Mouse (Mus musculus) layer of hippocampus, adult 9-10 months (tissue): ENCODE measurements around the gene Ctsd.
A peak's percentile ranks its signal among the peaks of the same experiment; 100 is the strongest.
"Not testable (repeated sequence)": the region's sequence is repeated elsewhere in the genome, so short reads cannot be mapped to it uniquely, and the experiment has no call there.

ENCODE experiments used
- DNase-seq: peaks from one replicate; pipeline ENCODE4 v3.0.0; 2022; ENCODE audit warnings: low spot score

The Ctsd gene

DNA sequence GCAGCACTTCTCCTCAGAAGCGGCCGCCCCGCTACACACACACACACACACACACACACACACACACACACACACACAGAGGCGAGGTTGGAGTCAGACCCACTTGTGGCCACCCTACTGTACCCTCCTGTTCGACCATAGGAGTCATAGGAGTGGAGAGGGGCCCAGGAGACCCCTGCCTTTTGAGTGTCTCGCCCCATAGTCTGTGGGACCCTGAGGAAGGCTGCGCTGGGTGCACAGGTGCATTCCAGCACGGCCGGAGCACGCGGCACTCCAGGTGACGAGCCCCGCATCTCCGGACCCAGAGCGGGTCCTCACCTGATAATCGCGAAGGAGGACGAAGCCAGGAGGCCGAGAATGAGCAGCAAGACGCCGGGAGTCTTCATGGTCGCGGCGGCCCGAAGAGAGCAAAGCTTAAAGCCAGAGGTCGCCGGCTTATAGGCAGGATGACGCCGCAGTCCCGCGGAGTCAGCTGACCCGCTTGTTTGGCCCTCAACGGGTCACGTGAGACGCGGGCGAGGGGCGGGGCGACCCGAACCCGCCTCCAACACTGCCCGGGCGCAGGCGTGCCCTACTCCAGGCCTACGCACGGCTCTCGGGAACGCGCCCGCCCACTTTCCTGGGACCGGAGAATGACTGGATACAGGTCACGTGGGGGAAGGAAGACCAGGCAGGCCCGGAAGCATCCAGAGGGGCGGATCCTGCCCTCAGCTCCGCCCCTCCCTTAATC is at the start of gene Ctsd:
Ctsd (minus strand) TSS at position 620 of the 730 bp plus-strand sequence.
- DNase-seq, result peak; percentile 92

DNA sequence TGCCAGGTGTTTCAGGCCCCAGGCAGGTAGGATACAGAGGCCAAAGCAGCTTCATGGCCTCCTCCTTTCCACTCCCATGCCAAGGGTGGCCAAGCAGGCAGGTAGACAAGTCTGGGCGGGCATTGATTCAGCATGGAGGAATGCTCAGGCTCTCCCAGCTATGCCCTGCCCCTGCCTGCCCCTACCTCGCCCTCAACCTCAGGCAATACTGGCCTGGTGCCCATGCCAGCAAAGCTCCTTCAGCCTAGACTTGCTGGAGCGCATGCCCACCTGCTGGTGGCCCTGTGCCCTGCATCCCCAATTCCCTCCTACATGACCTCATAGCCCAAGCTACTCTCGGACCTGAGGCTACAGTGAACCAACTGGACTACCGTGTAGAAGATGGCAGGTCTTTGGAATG is 49.5 kb upstream of the Ctsd start:
- DNase-seq, result no peak

DNA sequence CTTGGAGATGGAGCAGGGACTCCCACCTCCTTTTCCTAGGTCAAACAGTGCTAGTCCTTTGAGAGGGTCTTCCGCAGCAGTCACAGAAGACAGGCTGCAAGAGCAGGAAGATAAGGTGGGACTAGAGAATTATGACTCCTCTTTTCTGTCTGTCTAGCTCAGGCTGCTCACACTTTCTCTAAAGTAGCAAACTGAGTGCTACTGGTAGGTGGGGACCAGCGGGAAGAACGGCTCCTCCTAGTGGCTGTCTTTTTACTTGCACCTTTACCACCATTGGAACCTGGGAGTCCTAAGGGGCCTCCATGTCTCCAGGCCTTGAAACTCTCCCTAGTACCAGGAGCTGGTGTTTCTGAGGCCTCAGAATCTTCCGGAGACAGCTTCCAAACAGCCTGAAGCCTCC is 47.7 kb upstream of the Ctsd start:
- DNase-seq, result peak; percentile 51

DNA sequence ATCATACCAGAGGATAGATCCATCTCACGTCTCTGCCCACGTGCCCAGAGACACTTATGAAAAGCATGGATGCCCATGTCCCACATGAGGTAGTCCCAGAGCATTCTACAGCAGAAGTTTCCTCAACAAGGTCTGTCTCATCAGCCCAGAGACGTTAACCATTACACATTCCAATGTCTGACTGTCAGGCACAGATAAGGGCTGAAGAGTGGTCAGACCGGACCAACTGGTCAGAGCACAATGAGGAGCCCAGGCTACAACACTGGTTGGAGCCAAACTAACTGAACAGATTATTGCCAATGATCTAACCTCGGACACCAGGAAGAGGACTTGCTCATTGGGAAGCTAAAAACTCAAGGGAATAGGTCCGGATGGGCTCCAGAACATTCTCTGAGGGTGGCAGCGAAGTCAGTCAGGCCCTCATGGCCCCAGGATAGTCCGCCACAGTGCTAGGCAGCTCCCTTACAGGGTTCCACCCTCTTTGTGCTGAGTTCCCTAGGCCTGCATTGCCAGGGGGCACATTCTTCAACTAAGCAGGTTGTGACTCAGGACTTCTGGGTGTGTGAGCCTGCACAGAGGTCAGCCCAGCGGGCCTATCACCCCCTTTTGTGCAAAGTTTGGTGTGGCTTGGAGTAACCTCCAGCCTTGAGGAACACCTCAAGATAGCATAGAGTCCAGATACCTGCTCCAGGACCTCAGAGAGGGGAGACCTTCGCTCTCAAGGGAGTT is 46.5 kb upstream of the Ctsd start, which contains the start of gene Syt8:
Syt8 (plus strand) TSS at position 714 of the 729 bp plus-strand sequence.
- no peak for DNase-seq

DNA sequence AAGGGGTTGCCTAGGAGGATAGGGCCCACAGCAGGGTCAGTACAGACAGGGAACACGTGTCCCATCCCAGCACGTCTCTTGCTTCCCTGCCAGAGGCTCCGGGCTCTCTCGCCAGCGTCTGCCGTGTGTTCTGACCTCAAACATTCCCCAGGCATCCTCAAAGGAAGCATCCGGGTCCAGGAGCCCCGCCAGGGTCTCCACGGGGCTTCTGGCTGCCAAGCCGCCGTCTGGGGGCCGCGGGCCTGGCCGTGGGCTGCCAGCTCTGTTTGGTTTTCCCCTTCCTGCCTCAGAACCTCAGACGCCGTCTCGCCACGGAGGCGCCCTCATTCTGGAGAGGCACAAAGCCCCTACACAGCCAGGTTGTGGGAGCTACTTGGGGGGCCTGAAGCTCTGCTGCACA is 45.8 kb upstream of the Ctsd start:
- DNase-seq, result no peak

DNA sequence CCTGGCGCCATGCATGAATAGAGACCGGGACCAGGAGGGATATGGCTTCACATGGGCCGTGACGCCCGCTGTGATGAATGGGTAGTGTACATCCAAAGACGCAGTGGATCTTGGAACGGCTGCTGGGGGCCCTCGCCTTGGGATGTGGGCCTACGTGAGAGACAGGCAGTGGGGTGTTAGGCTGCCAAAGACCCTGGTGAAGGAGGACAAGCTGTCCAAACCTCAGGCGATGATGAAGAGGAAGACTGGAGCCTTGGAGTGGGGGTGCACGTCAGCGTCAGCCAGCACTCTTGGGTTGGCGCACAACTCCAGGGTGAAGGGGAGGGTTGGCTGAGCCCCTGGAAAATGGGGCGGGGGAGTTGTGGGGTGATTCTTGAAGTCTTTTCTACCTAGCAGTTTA is 43.3 kb upstream of the Ctsd start:
- DNase-seq, result no peak

DNA sequence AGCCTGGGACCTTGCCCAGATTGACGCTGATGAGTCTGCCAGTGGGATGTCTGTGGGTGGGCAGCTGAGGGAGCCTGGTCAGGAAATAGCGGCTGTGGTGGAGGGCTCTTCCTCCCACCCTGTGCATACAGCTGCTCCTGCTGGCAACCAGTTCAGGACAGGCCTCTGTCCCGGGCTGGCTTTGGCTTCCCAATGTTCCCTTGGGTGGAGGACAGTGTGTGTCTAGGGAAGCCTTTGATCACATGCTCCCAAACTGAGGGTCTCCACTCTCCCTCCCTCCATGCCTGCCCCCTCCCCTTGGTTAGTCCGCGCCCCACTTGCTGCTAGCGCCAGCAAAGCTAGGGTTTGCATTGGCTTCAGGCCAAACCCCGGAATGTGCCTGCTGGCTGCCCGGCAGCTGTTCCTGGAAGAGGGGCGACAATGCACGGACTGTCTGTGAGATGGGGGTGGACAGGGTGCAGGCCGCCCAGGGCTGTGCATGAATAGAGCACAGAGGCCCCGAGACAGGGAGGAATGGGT is 42.4 kb upstream of the Ctsd start:
- no peak for DNase-seq

DNA sequence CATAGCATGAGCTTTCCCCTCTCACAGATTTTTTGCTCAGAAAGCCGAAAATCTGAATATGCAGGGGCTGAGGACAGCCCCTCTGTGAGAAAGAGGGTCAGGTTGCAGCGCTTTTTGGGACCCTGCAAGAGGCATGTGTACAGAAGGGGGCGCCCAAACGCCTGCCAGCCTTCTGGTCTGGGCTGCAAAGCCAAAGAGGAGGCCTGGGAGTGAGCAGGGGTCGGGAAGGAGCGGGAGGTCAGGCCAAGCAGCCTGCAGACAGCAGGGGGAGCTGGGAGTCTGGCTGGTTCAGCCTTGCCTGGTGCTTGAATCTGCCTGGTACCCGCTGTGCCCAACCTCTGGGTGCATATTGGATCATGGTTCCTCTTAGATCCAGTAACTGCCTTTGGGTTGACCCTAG is 40.4 kb upstream of the Ctsd start:
- no peak for DNase-seq

DNA sequence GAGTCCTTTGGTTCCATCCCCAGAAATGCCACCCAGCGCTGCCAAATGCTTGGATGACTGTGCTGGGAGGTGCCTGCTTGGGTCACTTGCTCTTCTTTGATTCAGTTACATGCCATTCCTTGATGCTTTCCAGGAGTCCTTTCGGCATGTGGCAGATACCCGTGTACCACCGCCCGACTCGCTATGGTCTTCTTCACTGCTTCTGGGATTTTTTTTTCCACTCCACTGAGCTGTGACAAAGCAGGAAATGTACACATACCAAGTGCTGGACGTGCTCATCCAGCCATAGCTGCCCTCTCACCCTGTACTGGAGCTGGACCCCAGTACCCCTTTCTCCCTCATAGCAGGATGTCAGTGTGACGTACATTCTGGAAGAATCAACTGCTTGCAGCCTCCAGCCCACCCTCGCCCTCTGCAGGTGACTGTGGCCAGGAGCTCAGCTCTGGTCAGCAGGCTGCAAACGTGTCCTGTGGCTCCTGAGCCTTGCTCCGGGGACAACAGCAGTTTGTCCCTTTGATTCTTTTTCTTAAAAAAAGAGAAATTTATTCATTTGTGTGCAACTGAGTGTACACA is 37.9 kb upstream of the Ctsd start:
- no peak for DNase-seq

DNA sequence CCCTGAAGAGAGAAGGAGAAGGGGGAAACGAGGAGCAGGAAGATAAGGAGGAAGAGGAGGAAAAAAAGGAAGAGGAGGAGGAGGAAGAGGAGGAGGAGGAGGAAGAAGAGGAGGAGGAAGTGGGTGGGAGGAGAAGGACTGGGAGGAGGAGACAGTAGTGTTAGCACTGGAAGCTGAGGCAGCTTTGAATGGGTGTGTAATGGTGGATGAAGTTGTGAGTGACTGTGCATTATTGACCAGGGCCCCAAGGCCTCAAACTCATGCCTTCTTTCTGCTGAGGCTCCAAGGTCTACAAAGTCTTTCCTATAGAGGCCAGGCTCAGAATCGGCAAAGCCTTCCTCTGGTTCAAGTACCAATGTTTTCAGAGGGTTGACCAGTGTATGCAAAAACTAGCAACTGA is 34.0 kb upstream of the Ctsd start:
- no peak for DNase-seq

DNA sequence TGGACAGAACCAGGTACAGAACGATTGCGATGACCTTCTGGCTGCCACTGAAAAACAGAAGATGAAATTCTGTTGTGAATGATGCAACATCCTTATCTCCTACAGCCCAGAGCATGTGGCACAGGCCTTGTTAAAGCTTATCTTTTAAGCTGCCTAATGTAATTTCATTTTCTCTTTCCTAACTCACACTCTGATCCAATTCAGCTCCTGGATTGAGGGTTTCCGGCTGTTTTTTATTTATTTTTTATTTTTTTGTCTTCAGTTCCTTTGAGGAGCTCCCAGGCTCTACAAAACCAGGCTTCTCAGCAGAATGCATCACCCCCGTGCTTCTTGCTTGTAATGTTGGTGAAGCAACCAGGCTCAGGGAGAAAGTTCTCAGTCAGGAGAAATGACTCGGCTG is 32.0 kb upstream of the Ctsd start:
- DNase-seq, result no peak

DNA sequence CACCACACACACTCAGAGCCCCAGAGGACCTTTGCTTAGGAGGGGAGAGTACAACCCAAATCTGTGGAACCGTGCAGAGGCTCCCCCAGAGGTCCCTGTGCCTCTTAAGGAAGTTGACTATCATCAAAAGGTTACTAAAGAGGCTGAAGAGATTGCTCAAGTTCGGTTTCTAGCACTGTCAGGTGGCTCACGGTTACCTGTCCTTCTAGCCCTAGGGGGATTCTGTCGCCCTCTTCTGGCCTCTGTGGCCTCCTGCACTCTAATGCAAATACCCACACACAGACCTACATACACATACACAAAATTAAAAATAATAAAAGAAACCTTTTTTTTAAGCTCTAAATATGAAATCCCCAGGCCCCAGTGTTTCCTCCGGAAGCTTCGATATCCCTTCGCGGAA is 30.8 kb upstream of the Ctsd start:
- no peak for DNase-seq

DNA sequence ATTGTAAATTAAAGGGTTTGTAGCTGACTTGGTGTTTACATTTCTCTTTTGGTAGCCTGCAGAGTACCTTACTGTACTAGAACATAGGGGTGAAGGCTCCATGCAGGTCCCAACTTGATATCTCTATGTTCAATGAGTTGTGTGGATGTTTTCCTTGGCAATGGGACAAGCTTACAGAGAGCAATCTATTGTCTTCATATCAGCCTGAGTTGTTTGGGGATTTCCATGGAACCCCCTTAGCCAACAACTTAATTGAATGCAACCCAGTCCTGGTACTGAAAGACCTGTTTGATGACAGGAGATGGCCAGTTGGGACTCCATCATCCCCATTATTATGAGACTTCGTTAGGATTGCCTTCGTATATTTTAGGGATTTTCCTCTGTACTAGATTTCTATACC is 30.2 kb upstream of the Ctsd start:
- DNase-seq, result no peak

DNA sequence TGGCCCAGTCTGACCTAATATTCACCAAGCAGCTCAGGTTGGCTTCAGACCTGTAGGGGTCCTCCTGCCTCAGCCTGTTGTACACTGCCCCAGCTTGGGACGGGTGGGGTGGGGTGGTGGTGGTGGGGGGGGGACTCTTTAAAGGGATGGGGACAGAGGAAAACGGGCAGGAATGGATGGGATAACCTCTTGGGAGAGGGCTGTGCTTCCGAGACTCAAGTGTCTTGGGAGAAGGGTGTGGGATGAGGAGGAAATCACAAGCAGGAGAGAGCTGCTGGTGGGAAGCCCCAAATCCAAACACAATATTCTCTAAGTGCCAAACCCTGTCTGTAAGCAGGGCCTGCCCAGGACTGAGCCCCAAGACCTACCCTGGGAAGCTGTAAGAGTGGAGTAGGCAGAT is 28.4 kb upstream of the Ctsd start:
- DNase-seq, result no peak

DNA sequence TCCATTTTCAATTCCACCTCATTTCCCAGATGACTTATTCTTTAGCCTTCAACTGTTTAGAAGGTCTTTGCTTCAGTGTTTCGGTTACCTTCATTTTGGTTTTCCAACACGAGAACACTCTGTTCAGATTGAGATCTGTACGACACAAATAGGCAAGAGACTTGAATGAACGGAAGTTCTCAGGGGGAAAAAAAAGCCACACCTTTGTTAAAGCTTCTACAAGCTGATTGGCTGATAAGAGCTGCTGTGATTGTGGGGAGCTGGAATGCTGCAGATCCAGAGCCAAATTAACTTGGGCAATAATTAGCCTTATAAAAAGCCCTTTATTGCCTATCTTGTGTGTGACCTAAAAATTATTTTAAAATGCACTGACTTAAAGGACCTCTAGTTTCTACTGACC is 27.5 kb upstream of the Ctsd start:
- no peak for DNase-seq

DNA sequence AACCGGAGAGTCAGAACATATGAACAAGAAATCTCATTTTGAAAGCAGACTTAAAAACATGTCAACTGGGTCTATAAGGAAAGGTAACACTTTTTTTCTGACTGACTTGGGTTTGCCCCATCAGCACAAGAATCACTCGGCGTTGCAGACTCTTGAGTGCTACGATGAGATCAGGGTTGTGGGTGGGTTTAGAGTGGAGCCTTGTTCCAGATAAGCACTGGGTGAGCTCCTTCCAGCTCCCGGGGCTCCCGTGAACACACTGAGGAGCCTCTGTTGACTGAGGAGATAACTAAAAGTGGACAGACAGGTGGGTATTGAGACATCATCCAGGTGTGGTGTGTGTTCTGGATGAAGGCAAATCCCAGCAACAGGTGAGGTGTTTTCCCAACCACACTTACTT is 25.4 kb upstream of the Ctsd start:
- DNase-seq, result no peak

DNA sequence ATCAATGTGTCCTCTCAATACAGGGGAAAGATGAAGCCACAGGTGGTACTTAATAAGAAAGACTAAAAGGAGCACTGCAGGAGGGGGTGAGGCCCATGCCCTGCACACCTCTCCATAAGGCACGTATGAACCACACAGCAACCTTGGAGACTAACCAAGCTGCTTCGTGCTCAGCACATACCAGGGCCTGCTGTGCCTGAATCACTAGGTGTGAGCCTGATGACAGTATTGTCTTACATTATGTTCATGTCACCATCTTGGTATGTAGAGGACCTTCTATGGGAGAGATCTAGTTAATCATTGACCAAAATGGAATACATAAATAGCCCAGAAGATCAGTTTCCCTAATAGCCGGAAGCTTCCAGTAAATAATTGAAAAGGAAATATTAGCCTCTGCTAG is 21.8 kb upstream of the Ctsd start:
- no peak for DNase-seq

DNA sequence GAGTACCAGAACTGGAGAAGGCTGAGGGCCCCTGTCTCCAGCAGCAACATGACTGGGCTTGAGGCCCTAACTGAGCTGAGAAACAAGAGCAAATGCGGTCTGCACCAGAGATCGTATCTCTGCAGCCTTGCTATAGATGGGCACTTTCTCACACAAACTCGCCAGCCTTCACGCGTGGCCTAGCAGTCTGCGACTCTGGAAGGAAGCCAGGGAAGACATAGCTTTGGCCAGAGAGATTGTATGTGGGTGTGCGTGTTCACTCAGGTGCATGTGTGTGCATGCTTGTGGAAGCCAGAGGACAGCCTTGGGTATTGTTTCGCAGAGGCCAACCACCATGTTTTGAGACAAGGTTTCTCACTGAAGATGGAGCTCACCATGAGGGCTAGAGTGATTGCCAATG is 20.8 kb upstream of the Ctsd start:
- no peak for DNase-seq

DNA sequence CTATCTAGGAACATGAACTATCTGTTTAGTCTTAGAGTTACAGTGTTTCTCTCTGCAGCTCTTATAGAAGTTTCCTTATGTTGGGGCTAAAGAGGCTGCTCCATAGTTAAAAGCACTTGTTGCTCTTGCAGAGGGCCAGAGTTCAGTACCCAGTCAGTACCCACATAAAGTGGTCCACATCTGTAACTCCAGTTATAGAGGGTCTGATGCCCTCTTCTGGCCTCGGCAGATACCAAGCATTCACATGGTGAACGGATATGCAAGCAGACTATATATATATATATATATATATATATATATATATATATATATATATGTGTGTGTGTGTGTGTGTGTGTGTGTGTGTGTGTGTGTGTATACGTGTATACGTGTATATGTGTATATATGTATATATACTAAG is 20.1 kb upstream of the Ctsd start:
- DNase-seq, result no peak

DNA sequence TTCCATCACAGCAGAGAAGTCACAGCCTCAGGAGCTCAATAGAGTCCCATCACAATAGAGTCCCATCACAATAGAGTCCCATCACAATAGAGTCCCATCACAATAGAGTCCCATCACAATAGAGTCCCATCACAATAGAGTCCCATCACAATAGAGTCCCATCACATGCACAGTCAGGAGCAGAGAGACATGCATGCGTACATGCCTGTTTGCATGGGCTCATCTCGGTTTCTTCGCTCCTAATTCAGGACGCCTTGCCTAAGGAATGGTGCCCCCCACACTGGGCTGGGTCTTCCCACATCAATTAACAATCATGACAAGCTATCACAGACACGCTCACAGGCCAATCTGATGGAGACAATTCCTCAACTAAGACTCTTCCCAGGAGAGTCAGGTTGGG is 17.3 kb upstream of the Ctsd start:
- DNase-seq, result not testable (repeated sequence)

DNA sequence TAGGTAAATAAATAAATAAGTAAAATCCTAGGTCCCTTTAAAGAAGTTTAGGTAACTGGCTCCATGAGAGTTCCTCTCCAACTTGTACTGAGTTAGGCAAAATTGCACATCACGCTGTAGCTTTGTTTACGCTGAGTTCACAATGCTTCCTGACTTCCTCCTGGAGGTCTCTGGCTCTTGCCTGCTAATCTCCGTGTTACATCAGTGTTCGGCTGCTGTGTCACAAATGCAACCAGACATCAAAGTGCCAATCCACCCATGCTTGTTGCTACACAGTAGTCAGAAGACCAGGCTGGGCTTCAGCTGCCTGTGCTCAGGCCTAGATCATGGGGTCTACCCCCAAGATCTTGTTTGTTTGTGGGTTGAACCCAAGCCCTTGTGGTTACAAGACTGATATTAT is 15.8 kb upstream of the Ctsd start:
- DNase-seq, result no peak

DNA sequence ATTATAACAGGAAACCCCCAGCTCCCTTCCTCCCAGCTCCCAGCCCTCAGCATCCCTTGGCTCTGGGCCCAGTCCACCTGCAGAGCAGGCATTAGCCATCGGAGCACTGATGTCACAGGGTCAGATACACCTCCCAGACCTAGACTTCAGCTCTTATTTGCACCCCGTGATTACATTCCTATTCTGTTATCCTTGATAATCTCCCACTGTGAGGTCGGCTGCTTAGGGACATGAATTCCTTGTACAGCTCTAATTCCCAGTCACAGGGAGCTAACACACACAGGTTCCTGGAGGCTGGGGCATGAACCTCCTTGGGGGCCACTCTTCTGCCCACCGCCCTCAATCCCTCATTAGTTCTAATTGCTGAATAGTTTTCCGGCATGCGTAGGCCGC is 12.9 kb upstream of the Ctsd start:
- DNase-seq, result no peak

DNA sequence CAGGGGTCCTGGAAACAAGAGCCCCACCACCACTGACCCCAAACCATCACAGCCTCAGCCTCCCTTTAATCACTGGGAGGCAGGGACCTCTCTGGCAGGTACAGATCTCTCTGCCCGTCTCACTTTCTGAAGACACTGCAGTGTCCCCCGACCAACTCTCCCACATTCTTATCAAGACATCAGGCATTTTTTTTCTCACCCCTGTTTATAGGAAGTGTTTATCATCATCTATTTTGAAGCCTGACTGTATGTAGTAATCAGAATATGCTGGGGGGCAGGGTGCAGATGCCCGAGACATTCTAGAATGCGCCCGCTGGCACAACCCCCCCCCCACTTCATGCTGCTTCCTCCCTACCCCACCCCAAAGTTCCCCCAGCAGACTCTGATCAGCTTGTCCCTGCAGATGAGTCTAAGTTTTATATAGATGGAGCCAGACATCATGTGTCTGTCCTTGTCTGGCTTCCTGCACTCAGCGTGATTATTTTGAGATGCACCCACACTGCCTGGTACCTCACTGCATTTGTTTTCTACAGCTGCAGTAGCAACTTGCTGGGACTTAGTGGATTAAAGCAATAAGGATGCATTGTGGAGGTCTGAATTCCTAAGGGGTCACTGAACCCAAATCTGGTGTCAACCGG is 12.4 kb upstream of the Ctsd start:
- no peak for DNase-seq
